Mouse (Mus musculus) heart, adult 18-20 months (tissue): ENCODE data around the gene Rgs16. TPM values are rescaled to one million over a fixed set of nuclear protein-coding genes. Genes with fewer than 3 reads are reported as not detected.
"Not testable (repeated sequence)": the region's sequence is repeated elsewhere in the genome, so short reads cannot be mapped to it uniquely, and the experiment has no call there.

Experiments used
- DNase-seq, 2 experiments: peaks; one replicate each; pipeline ENCODE4 v3.0.0; 2021 to 2022; ENCODE audit warnings: mixed read lengths in 1 of 2
- total RNA-seq, 2 experiments: library from RNA; stranded (reverse); gene quantifications; 2 replicates each; pipeline ENCODE4 v1.2.3; 2021

The Rgs16 gene
- total RNA-seq, 2 experiments from 2014 or later = 1.2 to 1.5 TPM

GRCm38 (mm10) chr1:153750054-153750453 is 9.9 kb downstream of the Rgs16 start:
- DNase-seq = no peak

- DNase-seq = peak; percentile 71 to 73
Observed at GRCm38 (mm10) chr1:153751763-153752301, 11.7 kb downstream of the Rgs16 start.

DNA sequence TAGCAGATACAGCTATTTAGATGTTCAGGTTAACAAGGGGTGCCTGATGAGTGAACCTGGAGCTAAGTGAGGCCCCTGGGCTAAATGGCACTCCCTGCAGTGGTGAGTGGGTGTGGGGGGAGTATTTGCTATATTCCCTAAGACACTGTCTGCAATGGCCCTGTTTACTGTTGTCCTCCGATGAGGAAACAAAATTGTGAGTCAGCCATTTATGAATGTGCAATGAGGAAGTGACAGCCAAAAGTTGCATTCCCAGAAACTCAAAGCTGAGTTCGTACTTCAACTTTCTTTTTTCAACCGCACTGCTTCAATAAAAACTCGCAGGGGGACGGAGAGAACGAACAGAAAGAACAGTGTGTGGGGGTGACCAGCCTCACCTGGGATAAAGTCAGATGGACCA is 12.4 kb downstream of the Rgs16 start:
- peak; percentile 41 for DNase-seq

GRCm38 (mm10) chr1:153753725-153754464 is 13.7 kb downstream of the Rgs16 start:
- no peak for DNase-seq

GRCm38 (mm10) chr1:153764136-153764535 is 24.0 kb downstream of the Rgs16 start:
- no peak for DNase-seq

DNA sequence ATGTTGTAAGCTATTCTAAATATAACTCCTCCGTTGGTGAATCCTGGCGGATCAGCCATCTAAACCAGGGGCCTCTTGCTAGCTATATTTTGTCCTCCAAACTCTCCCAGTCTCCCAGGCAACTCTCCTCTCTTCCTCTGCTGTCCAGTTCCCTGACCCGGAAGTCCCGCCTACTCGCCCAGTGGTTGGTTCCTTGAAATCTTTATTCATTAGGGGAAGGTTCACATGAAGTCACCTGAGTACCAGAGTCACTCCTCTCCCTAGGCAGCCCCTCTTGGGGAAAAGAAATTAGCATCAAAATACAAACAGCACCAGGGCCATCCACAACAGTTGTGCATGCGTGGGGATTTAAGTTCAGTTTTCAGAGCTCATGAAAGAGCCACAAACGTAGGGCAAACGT is 26.1 kb downstream of the Rgs16 start:
- DNase-seq = no peak

GRCm38 (mm10) chr1:153767281-153767680 is 27.1 kb downstream of the Rgs16 start:
- DNase-seq = no peak

GRCm38 (mm10) chr1:153768465-153768864 is 28.3 kb downstream of the Rgs16 start:
- no peak for DNase-seq

DNA sequence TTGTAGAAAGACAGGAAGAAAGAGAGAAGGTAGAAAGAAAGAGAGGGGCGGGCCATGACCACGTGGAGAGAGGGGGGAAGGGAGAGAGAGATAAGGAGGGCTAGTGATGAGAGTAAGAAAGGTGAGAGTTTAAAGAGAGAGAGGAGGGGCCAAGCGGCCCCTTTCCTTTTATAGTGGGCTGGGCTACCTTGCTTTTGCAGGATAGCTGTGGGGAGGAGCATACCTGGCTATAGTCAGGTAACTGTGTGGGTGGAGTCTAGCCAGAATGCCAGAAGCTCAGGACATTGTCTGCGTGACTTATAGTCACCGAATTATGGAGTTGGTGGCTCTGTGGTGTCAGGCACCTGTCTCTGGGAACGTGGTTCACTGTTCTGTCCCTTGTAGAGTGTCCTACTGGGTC is 29.4 kb downstream of the Rgs16 start:
- DNase-seq = not testable (repeated sequence)

GRCm38 (mm10) chr1:153769998-153770775 is 30.0 kb downstream of the Rgs16 start:
- DNase-seq = no peak

- no peak for DNase-seq
Observed at GRCm38 (mm10) chr1:153770776-153771167, 30.6 kb downstream of the Rgs16 start.

GRCm38 (mm10) chr1:153775174-153775573 is 35.0 kb downstream of the Rgs16 start:
- no peak for DNase-seq

DNA sequence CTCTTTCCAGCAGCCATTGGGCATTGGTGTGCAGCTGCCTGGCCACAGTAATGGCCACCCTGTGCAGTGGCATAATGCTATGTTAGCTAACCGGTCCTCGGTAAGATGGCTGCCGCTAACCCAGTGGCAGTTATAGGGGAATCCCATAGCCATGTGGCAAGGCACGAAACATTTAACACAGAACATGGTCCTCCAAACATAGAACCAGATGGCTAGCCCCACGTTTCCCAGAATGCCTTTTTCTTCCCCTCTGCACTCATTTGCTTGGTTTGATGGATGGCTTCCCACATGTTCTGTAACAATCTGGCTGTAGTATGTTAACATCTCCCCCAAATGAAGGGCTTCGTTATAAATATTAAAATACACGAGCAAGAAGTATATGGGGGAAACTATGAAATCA is 36.1 kb downstream of the Rgs16 start:
- DNase-seq = no peak

GRCm38 (mm10) chr1:153778205-153778604 is 38.1 kb downstream of the Rgs16 start:
- no peak for DNase-seq

- DNase-seq = no peak
Observed at GRCm38 (mm10) chr1:153783339-153783738, 43.2 kb downstream of the Rgs16 start.

- no peak for DNase-seq
Observed at GRCm38 (mm10) chr1:153785608-153786007, 45.5 kb downstream of the Rgs16 start.

- DNase-seq = no peak
Observed at GRCm38 (mm10) chr1:153790708-153791107, 50.6 kb downstream of the Rgs16 start.

DNA sequence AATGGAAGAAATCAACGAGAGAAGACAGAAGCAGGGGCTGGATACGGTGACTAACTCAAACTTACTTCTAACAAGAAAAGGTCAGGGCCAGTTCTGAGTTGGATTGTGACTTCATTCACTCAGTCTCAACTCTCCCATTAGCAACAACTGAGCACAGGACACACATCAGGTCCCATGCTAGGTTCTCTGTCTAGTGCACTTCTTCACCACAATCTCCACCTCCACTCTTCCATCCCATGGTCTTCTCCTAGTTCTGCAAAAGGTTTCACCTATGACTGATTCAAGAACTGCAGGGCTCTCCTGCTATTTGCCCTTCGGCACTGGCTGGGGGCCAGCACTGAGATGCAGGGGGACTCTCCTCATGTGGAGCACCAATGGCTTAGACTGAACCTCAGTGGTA is 54.1 kb downstream of the Rgs16 start:
- DNase-seq = no peak

Other genes starting within 250 kb of the Rgs16 start
- 1 to 10 TPM; 1.6 to 2.2 TPM for gene Npl, start 190.3 kb upstream of the Rgs16 start, total RNA-seq
- not detected for gene Rgs8, start 87.3 kb upstream of the Rgs16 start, total RNA-seq
- gene Rnasel, start 9.1 kb downstream of the Rgs16 start, total RNA-seq = 1 to 10 TPM; 2.8 to 5.0 TPM
- gene Rgsl1, start 103.8 kb downstream of the Rgs16 start, total RNA-seq = not detected
- gene Teddm1b, start 134.0 kb downstream of the Rgs16 start, total RNA-seq = not detected
- gene Teddm1a, start 151.4 kb downstream of the Rgs16 start, total RNA-seq = not detected
- gene Glul, start 159.6 kb downstream of the Rgs16 start, total RNA-seq = 100 to 1,000 TPM; 539 to 709 TPM
- under 1 TPM; 0.60 to 0.77 TPM for gene Teddm2, start 159.9 kb downstream of the Rgs16 start, total RNA-seq